Mouse (Mus musculus) kidney, adult 2 months (tissue): ENCODE measurements around the gene Nav2.

Experiments used
- CTCF ChIP-seq: fragments of 200-500 bp; conservative IDR thresholded peaks from 2 replicates; pipeline ENCODE4 v1.5.1; 2011; ENCODE audit warnings: low read depth, mild to moderate bottlenecking, control low read depth, low read length, moderate library complexity, mixed read lengths; ENCODE audit not compliant: insufficient read depth, insufficient read length
- POLR2A ChIP-seq: fragments of 200-500 bp; IDR thresholded peaks from one replicate; pipeline ENCODE4 v1.6.1; 2011; ENCODE audit warnings: low read depth, low read length, control low read depth

DNA sequence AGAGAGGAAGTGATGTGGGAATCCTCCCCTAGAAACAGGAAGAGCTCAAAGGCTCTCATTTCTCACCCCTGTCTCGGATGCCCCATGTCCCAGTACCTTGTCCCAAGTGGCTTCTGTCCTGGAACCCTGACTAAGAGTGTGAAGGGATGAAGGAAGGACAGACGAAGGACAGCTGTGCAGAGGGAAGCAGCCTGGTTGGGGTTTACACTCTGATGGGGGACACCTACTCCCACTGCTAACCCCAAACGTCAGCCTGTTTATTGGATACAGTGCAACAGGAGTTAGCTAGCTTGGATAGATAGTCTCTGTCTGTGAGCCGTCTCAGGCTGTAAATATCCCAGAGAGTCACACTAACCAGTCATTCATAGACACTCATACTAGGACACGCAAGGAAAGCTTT lies 460.1 kb downstream of the Nav2 start:
- TF ChIP-seq POLR2A (no peak), CTCF (no peak)
